ENCODE assay signal across 13 mouse cellular contexts in the genomic region with DNA sequence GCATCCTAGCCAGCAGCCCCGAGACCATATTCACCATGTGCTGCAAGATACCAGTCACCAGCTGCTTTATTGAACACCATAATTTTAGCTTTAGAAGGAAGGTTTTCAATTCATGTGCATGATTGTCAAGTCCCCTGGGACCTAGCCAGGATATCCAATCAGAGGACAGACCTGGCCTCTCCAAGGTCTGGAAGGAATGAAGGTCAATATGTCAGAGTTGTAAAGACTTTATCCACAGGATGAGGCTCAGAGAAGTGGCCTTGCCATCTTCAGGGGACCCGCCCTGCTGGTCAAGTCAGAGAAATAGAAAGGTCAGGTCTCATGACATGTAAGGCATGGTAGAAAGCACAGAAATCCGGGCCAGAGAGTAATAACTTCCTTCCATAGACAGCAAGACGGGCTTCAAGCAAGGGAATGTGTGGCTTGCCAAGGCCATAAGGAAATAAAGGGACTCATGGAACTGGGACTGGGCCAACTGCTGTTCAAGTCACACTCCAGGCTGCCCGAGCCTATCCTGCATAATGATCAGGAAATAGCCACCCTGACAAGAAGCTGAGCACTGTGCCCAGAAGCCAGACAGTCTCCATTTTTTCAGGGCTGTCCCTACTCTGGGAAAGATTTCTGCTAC. TPM values are rescaled to one million over a fixed set of nuclear protein-coding genes. Genes with fewer than 3 reads are reported as not detected.
DNase-seq lines count a peak whose midpoint lies in the region; ATAC-seq and TF ChIP-seq lines count a peak whose summit lies in the region.
"Had no signal": no experiment of that assay in that cellular context is flagged by ENCODE, and none has a peak within 500 bp of the region (broad histone marks: within the 10 kb centered on the region; RNA-seq: fewer than 3 reads in every experiment).

No protein-coding gene starts in this region.

- peak overlapping the region; percentile 26; the same call in 1 of the 2 replicates for H3K27ac ChIP-seq in intestine, embryonic 16.5 days (ENCODE audit: low read length)
- no peak overlapping the region for H3K27ac ChIP-seq in intestine, embryonic 15.5 days
- no peak overlapping the region for H3K27ac ChIP-seq in neural tube, embryonic 14.5 days (ENCODE audit: low read depth, low read length)
- H3K27ac ChIP-seq in kidney, adult 2 months (ENCODE audit: insufficient read depth, low read depth, low read length), result peak overlapping the region; percentile 61; the same call in 1 of the 2 replicates
- H3K27ac ChIP-seq: limb, embryonic 13.5 days; midbrain, embryonic 15.5 days had no signal

- DNase-seq in neural tube, embryonic 10.5 days (ENCODE audit: extremely low spot score, low spot score), result no peak
- peak; percentile 77 for DNase-seq in kidney, adult 2 months
- no peak for DNase-seq in right cerebral cortex, adult 18-20 months
- no peak for DNase-seq in embryo, embryonic 10 days (ENCODE audit: low spot score)
- DNase-seq: cerebellum, adult 11-12 months; gastrocnemius, postnatal 36 days had no signal

- H3K9me3 ChIP-seq in intestine, embryonic 16.5 days (ENCODE audit: control insufficient read depth, low read length), result no peaks in the 10 kb centered on the region
- H3K9me3 ChIP-seq in intestine, embryonic 15.5 days, result no peaks in the 10 kb centered on the region
- H3K9me3 ChIP-seq in neural tube, embryonic 14.5 days (ENCODE audit: control insufficient read depth, low read length), result no peaks in the 10 kb centered on the region
- H3K9me3 ChIP-seq: limb, embryonic 13.5 days; midbrain, embryonic 15.5 days had no signal

- no peak overlapping the region for H3K4me2 ChIP-seq in intestine, embryonic 16.5 days (ENCODE audit: low read depth, low read length)
- H3K4me2 ChIP-seq in intestine, embryonic 15.5 days (replicated peaks), result no peak overlapping the region
- H3K4me2 ChIP-seq in neural tube, embryonic 14.5 days (ENCODE audit: low read depth, low read length), result no peak overlapping the region
- H3K4me2 ChIP-seq: limb, embryonic 13.5 days; midbrain, embryonic 15.5 days had no signal

- TF ChIP-seq CTCF in kidney, adult 2 months (conservative IDR thresholded peaks at IDR 0.05; ENCODE audit: insufficient read depth, insufficient read length, low read depth, low read length), result no peak

- H3K4me3 ChIP-seq in intestine, embryonic 16.5 days (ENCODE audit: low read length), result no peak overlapping the region
- no peak overlapping the region for H3K4me3 ChIP-seq in intestine, embryonic 15.5 days (replicated peaks)
- H3K4me3 ChIP-seq in neural tube, embryonic 14.5 days (ENCODE audit: low read depth, low read length), result no peak overlapping the region
- no peak overlapping the region for H3K4me3 ChIP-seq in kidney, adult 2 months (ENCODE audit: insufficient read depth, low read depth, low read length)
- H3K4me3 ChIP-seq: limb, embryonic 13.5 days; midbrain, embryonic 15.5 days had no signal

- no peak overlapping the region for H3K9ac ChIP-seq in intestine, embryonic 16.5 days (ENCODE audit: low read depth, low read length)
- no peak overlapping the region for H3K9ac ChIP-seq in intestine, embryonic 15.5 days
- no peak overlapping the region for H3K9ac ChIP-seq in neural tube, embryonic 14.5 days (replicated peaks; ENCODE audit: low read depth, low read length)
- H3K9ac ChIP-seq: limb, embryonic 13.5 days; midbrain, embryonic 15.5 days had no signal

- H3K27me3 ChIP-seq in intestine, embryonic 16.5 days (replicated peaks; ENCODE audit: control insufficient read depth, insufficient read depth, low read length), result no peaks in the 10 kb centered on the region
- no peaks in the 10 kb centered on the region for H3K27me3 ChIP-seq in intestine, embryonic 15.5 days (replicated peaks)
- H3K27me3 ChIP-seq in neural tube, embryonic 14.5 days (ENCODE audit: control insufficient read depth, insufficient read depth, low read length), result no peaks in the 10 kb centered on the region
- no peaks in the 10 kb centered on the region for H3K27me3 ChIP-seq in kidney, adult 2 months (replicated peaks; ENCODE audit: control insufficient read depth, insufficient read depth, low read length)
- H3K27me3 ChIP-seq: limb, embryonic 13.5 days; midbrain, embryonic 15.5 days had no signal

- peaks cover 2% of the 10 kb centered on the region; the same call in 1 of the 2 replicates for H3K36me3 ChIP-seq in intestine, embryonic 16.5 days (ENCODE audit: control insufficient read depth, insufficient read depth, low read length)
- H3K36me3 ChIP-seq in intestine, embryonic 15.5 days, result 0 out of 2 replicates have a peak, but pooled peaks cover 3% of the 10 kb centered on the region
- no peaks in the 10 kb centered on the region; the same call in 1 of the 2 replicates for H3K36me3 ChIP-seq in neural tube, embryonic 14.5 days (ENCODE audit: control insufficient read depth, insufficient read depth, low read length)
- no peaks in the 10 kb centered on the region for H3K36me3 ChIP-seq in kidney, adult 2 months (ENCODE audit: control insufficient read depth, insufficient read depth, low read length)
- H3K36me3 ChIP-seq: midbrain, embryonic 15.5 days had no signal

- TF ChIP-seq POLR2A in kidney, adult 2 months (IDR thresholded peaks at IDR 0.05; ENCODE audit: low read depth, low read length), result no peak

- 62% methylated on average over 5 of the region's 5 CpGs for WGBS in intestine, embryonic 16.5 days
- 70% methylated on average over 5 of the region's 5 CpGs for WGBS in intestine, embryonic 15.5 days
- WGBS in neural tube, embryonic 14.5 days, result 64% methylated on average over 5 of the region's 5 CpGs
- WGBS in kidney, adult 2 months, result 46% methylated on average over 5 of the region's 5 CpGs

- H3K4me1 ChIP-seq in intestine, embryonic 16.5 days (ENCODE audit: control insufficient read depth, insufficient read depth, low read length), result peaks cover 7% of the 10 kb centered on the region
- H3K4me1 ChIP-seq in intestine, embryonic 15.5 days (replicated peaks), result peaks cover 7% of the 10 kb centered on the region
- H3K4me1 ChIP-seq in neural tube, embryonic 14.5 days (ENCODE audit: control insufficient read depth, insufficient read depth, low read length), result 0 out of 2 replicates have a peak, but pooled peaks cover 2% of the 10 kb centered on the region
- H3K4me1 ChIP-seq in kidney, adult 2 months (ENCODE audit: control insufficient read depth, insufficient read depth, low read length), result peaks cover 7% of the 10 kb centered on the region; the same call in 1 of the 2 replicates
- H3K4me1 ChIP-seq: limb, embryonic 13.5 days had no signal

- peak; percentile 47 for ATAC-seq in intestine, embryonic 16.5 days
- no peak for ATAC-seq in intestine, embryonic 15.5 days
- ATAC-seq in neural tube, embryonic 14.5 days (ENCODE audit: low read depth), result peak; percentile 29; the same call in 1 of the 2 replicates
- ATAC-seq: CD4-positive, CD25-positive, alpha-beta regulatory T cell, adult 4 months; inflammation-experienced regulatory T-cells, adult 6 months; midbrain, embryonic 15.5 days had no signal

RNA-seq across cellular contexts. Expression of gene Ada, which starts 23.2 kb away (rescaled TPM):
- 5.8 and 7.4 TPM in 2 replicates for polyA plus RNA-seq in intestine, embryonic 16.5 days (2015; fragmentation: Nextera tagmentation; extraction: Ambion mirVana)
- 6.6 and 7.1 TPM in 2 replicates for polyA plus RNA-seq in intestine, embryonic 15.5 days (2015; fragmentation: Nextera tagmentation; extraction: Ambion mirVana)
- polyA plus RNA-seq in neural tube, embryonic 14.5 days (2014; fragmentation: Nextera tagmentation; extraction: Ambion mirVana), result 2.5 and 3.1 TPM in 2 replicates
- 1.8 and 2.4 TPM in 2 replicates for polyA plus RNA-seq in kidney, adult 2 months (2012; rRNA removed)

Comparison
In these comparisons a context has a peak if more than half of its experiments do, and no peak if none do; other contexts are left out.
1. H3K27ac ChIP-seq: peak in intestine, embryonic 16.5 days (single experiment) and kidney, adult 2 months (single experiment); none in intestine, embryonic 15.5 days (single experiment) and neural tube, embryonic 14.5 days (single experiment).